Mouse (Mus musculus) frontal cortex, adult 2 months (tissue): ENCODE measurements around the gene Schip1. TPM values are rescaled to one million over a fixed set of nuclear protein-coding genes. Genes with fewer than 3 reads are reported as not detected.

Source experiments
- DNase-seq, 2 experiments: peaks; one replicate each; pipeline ENCODE4 v3.0.0; 2022; ENCODE audit warnings: low spot score in 1 of 2; ENCODE audit errors: extremely low spot score in 1 of 2
- polyA plus RNA-seq: library from polyadenylated mRNA; depleted of rRNA; stranded (reverse); fragments of >200 nt; gene quantifications from 2 replicates; pipeline ENCODE4 v1.2.3, GENCODE M21; 2012

Schip1 gene
- polyA plus RNA-seq, 1 experiment, result 182 TPM

GRCm38 (mm10) chr3:68121338-68121737 lies 56.7 kb downstream of the Schip1 start:
- DNase-seq, result no peak

- DNase-seq, result peak in 1 of 2 experiments; percentile 41
Measured at GRCm38 (mm10) chr3:68126284-68126856, 61.8 kb downstream of the Schip1 start.

- DNase-seq, result no peak
Measured at GRCm38 (mm10) chr3:68130386-68130785, 65.8 kb downstream of the Schip1 start.

- no peak for DNase-seq
Measured at GRCm38 (mm10) chr3:68138833-68139627, 74.4 kb downstream of the Schip1 start.

- no peak for DNase-seq
Measured at GRCm38 (mm10) chr3:68150688-68151087, 86.1 kb downstream of the Schip1 start.

GRCm38 (mm10) chr3:68160175-68160574 lies 95.6 kb downstream of the Schip1 start:
- no peak for DNase-seq

GRCm38 (mm10) chr3:68160760-68161159 lies 96.2 kb downstream of the Schip1 start:
- no peak for DNase-seq

GRCm38 (mm10) chr3:68178248-68178647 lies 113.6 kb downstream of the Schip1 start:
- DNase-seq, result no peak

GRCm38 (mm10) chr3:68187471-68187870 lies 122.9 kb downstream of the Schip1 start:
- no peak for DNase-seq

- DNase-seq, result peak in 1 of 2 experiments; percentile 7
Measured at GRCm38 (mm10) chr3:68189100-68189499, 124.5 kb downstream of the Schip1 start.

GRCm38 (mm10) chr3:68196933-68197332 lies 132.3 kb downstream of the Schip1 start:
- DNase-seq, result no peak

GRCm38 (mm10) chr3:68201214-68201613 lies 136.6 kb downstream of the Schip1 start:
- DNase-seq, result peak in 1 of 2 experiments; percentile 15

- DNase-seq, result no peak
Measured at GRCm38 (mm10) chr3:68202162-68202902, 137.7 kb downstream of the Schip1 start.

- DNase-seq, result no peak
Measured at GRCm38 (mm10) chr3:68203934-68204467, 139.4 kb downstream of the Schip1 start.

- DNase-seq, result peak in 1 of 2 experiments; percentile 7
Measured at GRCm38 (mm10) chr3:68210422-68210821, 145.8 kb downstream of the Schip1 start.

- no peak for DNase-seq
Measured at GRCm38 (mm10) chr3:68221452-68221851, 156.8 kb downstream of the Schip1 start.

GRCm38 (mm10) chr3:68239887-68240286 lies 175.3 kb downstream of the Schip1 start:
- no peak for DNase-seq

GRCm38 (mm10) chr3:68243239-68243638 lies 178.6 kb downstream of the Schip1 start:
- DNase-seq, result no peak

- peak in 1 of 2 experiments; percentile 34 for DNase-seq
Measured at GRCm38 (mm10) chr3:68246154-68246553, 181.6 kb downstream of the Schip1 start.

- DNase-seq, result peak in 1 of 2 experiments; percentile 49
Measured at GRCm38 (mm10) chr3:68250589-68250988, 186.0 kb downstream of the Schip1 start.

GRCm38 (mm10) chr3:68252335-68252734 lies 187.7 kb downstream of the Schip1 start:
- no peak for DNase-seq
